Mouse (Mus musculus) C2C12 (cell line): ENCODE results near the gene Plau.

Experiments
- CEBPB ChIP-seq: IDR thresholded peaks from one replicate; pipeline ENCODE4 v1.6.1; 2011; ENCODE audit warnings: low read depth, mild to moderate bottlenecking, control low read depth, moderate library complexity
- CTCF ChIP-seq: IDR thresholded peaks from one replicate; pipeline ENCODE4 v1.5.1; 2011; ENCODE audit not compliant: control insufficient read depth, insufficient read depth, insufficient read length
- FOSL1 ChIP-seq: IDR thresholded peaks from one replicate; pipeline ENCODE4 v1.8.0; 2011; ENCODE audit warnings: mild to moderate bottlenecking, low read length; ENCODE audit not compliant: poor library complexity, insufficient read depth, severe bottlenecking
- MAX ChIP-seq: IDR thresholded peaks from one replicate; pipeline ENCODE4 v1.6.1; 2011; ENCODE audit warnings: mild to moderate bottlenecking, control low read depth
- MYOD1 ChIP-seq: IDR thresholded peaks from one replicate; pipeline ENCODE4 v1.6.1; 2011; ENCODE audit warnings: low read depth; ENCODE audit not compliant: control insufficient read depth, insufficient read length
- MYOG ChIP-seq: IDR thresholded peaks from one replicate; pipeline ENCODE4 v1.6.1; 2011; ENCODE audit not compliant: control insufficient read depth, insufficient read length; ENCODE audit errors: extremely low read depth
- USF1 ChIP-seq: IDR thresholded peaks from one replicate; pipeline ENCODE4 v1.6.1; 2011; ENCODE audit warnings: low read depth, mild to moderate bottlenecking, control low read depth, moderate library complexity

GRCm38 (mm10) chr14:20891941-20892402, 55.5 kb downstream of the Plau start:
- TF ChIP-seq CTCF (no peak), MYOD1 (peak; percentile 30), MAX (peak; percentile 93), USF1 (peak; percentile 16), MYOG (no peak), CEBPB (peak; percentile 37), FOSL1 (peak; percentile 42)
